Mouse (Mus musculus): Measurements from ENCODE around the gene Cass4.

Cass4 gene

GRCm38 (mm10) chr2:172393391-172394051, at the start of gene Cass4:
Gene Cass4 (plus strand): TSS chr2:172393794.
- no peak for DNase-seq (ENCODE audit: inconsistent age in 2 of 2, low spot score in 1 of 2)

DNA sequence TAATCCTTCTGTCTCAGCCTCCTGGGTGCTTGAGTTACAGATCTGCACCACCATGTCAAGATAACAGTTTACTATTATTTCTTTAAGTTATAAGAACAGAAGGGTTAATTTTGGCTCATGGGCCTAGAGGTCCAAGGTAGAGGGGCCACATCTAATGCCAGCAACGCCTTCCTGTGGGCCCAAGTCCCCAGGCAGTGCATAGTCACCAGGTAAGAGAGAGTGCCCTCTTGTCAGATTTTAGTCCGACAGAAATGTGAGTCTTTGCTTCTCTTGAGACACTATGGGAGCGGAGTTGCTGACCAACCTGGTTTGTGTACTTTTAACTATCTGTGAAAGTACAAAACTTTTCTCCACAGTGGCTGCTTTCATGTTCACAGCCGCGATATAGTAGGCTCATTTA, 48.9 kb upstream of the Cass4 start:
- no peak for DNase-seq (ENCODE audit: inconsistent age in 2 of 2, low spot score in 1 of 2)

DNA sequence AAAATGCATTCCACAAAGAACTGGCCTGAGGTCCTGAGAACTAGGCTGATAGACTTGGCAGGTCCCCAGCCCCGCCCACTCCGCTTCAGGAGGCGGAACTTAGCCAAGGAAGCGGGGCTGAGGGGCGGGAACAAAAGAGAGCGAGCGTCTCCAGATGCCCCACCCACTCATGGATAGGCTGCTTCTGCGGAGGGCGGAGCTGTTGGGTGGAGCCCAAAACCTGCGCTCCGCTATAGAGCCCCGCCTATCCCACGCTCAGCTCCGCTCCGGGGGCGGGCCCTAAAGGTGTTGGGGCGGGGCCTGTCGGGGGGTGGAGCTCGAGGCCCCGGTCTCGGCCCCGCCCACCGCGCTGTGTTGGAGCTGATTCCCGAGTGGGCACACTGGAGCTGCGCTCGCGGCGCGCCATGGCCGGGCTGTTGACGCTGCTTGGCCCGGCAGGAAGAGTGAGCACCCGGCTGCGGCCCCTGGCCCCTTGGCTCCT, 48.3 kb upstream of the Cass4 start, which contains the start of gene Fam210b:
Fam210b (plus strand) TSS at position 308 of the 481 bp plus-strand sequence.
- peak; percentile 99 for DNase-seq (ENCODE audit: inconsistent age in 2 of 2, low spot score in 1 of 2)

DNA sequence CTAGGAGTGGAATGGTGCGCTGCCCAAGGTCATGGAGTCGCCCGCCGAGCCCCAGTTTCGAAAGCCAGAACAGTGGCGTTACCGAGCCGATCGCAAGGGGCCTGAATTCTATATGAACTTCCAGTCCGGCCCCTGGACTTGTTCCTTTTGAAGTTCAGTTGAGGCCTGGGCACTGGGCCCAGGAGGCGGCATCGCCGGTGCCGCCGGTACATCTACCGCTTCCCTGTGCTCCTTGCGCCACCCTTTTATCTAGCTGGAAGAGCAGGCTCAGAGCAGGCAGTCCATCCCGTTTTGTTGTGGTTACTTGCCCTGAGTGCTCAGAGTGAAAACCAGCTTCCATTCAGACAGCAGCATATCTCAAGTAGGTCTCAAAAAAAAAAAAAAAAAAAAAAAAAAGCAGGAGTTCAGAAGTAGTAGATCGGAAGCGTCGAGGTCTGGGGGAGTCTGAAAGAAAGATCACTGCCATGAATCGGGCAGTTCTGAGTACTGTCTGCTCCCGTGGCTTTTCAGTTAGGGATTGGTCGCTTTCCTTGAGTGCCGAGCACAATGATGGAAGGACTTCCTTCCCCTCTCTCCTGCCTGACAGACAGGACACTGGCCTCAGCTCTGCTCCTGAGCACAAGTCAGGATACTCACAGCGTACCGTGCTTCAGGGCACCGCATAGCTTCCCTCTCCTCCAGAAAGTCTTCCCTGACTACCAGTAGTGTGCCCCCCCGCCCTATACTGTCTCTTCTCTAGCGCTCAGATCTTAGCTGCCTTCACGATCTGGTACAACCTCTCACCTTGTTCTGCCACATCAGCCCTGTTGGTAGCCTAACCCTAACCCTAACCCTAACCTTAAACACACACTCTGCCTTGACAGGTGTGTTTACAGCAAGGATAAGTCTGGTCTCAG, 47.3 kb upstream of the Cass4 start:
- peak; percentile 74 to 85 for DNase-seq (ENCODE audit: inconsistent age in 2 of 2, low spot score in 1 of 2)

DNA sequence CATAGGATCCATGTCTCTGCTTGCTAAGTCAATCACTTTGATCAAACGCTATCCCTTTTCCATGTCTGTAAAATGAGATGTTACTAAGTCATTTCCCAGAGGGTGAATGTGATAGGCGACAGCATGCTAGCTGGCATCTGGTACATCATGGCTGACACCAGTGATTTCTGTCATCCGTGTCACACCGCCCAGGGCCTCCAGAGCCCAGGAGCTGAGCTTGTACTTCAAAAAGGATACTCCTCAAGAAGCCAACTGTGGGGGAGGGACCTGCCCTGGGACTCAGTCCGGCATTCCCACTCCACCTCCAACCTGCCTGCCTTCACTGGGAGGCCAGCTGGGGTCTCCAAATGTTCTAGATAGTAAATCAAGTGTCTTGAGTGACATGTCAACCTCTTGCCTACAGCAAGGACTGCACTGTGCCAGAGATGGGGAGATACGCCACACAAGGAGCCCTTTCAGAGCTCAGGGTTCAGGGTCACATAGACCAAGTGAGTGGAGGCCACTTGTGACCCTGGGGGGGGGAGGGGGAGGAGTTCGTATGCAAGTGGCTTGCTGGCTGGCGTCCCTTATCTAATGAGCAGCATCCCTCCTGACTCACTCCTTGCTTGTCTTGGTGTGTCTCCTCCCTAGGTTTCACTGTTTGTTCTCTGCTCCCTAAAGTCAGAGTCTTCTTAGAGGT, 46.5 kb upstream of the Cass4 start:
- DNase-seq (ENCODE audit: inconsistent age in 2 of 2, low spot score in 1 of 2): peak; percentile 41 to 70

DNA sequence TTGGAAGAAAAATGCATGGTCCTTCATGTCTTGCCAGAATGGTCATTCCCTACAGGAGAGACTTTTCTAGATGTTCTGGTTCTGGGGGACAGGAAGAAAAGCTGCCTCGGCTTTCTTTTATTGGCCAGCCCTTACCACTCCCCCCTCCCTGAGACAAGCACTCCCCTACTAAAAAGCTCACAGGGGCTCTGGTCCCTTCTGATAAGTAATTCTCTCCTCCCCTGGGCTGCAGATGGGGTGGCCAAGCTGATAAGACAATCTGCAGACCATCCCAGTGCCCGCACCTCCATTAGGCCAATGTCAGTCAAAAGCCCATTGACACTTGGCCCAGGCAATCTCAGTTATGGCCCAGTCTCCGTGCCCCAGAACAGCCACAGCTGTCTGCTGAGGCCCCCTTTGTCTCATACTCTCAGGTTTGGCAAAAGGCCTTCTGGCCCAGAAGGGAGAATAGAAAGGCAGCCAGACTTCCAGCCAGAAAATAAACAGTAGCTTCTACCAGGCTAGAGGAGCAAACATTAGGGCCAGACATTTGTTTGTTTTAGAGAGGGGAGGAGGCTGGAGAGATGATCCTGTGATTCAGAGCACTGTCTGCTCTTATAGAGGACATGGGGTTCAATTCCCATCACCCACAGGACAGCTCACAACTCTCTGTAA, 45.2 kb upstream of the Cass4 start:
- no peak for DNase-seq (ENCODE audit: inconsistent age in 2 of 2, low spot score in 1 of 2)

- no peak for DNase-seq (ENCODE audit: inconsistent age in 2 of 2, low spot score in 1 of 2)
Observed at GRCm38 (mm10) chr2:172349776-172350175, 43.8 kb upstream of the Cass4 start.

DNA sequence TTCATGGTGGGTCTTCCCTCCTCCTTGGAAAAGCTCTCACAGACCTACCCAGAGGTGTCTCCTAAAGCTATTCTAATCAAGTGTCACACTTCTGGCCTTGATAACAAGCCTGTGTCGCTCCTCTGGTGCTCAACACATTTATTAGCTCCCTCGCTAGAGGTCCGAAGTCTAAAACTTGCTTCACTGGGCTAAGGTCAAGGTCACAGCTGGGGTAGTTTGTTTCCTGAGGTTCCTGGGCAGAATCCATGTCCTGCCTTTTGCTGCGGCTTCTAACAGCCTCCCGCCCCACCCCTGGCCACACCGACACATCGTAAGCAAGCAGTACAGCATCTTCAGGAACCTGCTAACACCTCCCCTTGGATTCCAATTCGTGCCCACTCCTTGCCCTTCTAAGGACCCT, 42.8 kb upstream of the Cass4 start:
- no peak for DNase-seq (ENCODE audit: inconsistent age in 2 of 2, low spot score in 1 of 2)

DNA sequence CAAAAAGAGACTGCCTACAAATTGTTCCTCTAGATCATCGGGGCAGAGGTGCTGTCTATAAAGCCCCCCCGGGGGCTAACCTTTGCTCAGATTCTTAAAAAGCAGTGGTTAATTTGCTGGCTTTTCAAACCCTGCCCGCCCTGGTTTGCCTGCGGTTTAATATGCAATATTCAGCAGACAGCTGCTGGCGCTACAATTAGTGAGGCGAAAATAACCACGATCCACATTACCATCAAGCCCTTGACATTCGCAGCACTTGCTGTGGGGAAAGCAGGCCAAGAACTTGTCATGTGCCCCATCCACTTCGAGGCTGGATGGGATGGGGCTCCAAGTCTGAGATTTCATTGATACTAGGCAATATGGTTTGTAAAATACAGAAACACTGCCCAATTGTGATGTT, 40.4 kb upstream of the Cass4 start:
- DNase-seq (ENCODE audit: inconsistent age in 2 of 2, low spot score in 1 of 2): no peak

- no peak for DNase-seq (ENCODE audit: inconsistent age in 2 of 2, low spot score in 1 of 2)
Observed at GRCm38 (mm10) chr2:172354761-172355160, 38.8 kb upstream of the Cass4 start.

DNA sequence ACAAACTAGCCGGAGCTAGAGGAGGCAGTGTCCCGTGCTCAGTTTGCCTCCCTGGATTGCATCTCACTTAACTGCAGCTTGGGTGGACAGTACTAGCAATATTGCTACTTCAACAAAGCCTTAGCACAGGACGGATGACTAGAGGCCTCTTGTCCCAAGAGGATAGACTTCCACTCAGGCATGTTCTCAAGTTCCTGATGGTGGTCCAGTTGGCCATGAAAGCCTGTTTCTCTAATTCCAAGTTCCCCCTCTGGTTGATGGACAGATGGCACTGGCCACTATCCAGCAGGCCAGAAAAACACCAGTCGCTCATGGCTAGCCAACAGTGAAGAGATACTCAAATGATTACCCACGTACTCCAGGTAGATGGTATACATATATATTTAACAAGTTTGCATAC, 37.8 kb upstream of the Cass4 start:
- DNase-seq (ENCODE audit: inconsistent age in 2 of 2, low spot score in 1 of 2): no peak

- no peak for DNase-seq (ENCODE audit: inconsistent age in 2 of 2, low spot score in 1 of 2)
Observed at GRCm38 (mm10) chr2:172363176-172363575, 30.4 kb upstream of the Cass4 start.

DNA sequence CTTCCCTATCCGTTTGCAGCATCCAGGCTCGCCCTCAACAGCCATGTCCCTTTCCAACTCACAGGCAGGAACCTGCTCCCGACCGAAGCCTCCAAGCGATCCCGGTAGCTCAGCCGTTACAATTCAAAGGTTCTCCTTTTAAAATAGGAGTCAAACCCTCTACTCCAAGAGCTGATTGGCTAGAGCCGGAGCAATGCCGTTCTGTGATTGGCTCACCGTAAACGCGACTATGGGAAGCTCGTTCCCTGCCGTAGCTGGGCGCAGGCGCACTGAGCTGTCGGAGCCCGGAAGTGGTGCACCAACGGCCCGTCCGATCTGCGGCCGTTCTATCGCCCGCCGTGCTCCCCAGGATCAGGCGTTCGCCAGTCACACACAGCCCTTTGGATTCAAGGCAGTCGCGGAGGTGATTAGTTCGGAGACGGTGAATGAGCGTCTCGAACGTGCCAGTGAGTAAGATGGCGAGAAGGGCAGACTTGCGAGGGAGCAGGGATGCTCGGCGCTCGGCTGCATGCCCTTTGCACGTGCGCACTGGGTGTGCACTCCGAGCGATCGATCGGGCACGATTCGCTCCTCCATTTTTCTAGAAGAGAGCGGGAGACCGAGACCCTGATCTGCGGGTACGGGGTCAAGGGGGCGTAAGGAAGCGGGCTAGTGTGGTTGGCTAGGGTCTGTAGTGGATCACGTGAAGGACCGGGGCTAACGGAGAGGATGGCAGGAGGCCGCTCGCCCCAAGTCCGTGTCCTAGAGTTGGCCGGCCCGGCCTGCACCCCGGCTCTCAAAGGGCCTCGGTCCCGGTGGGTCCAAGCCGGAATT, 23.0 kb upstream of the Cass4 start, which contains the start of the genes Aurka and Cstf1:
Aurka (minus strand) TSS at position 125 of the 813 bp plus-strand sequence.
Cstf1 (plus strand) TSS at position 271 of the 813 bp plus-strand sequence.
- peak; percentile 95 to 99 for DNase-seq (ENCODE audit: inconsistent age in 2 of 2, low spot score in 1 of 2)

DNA sequence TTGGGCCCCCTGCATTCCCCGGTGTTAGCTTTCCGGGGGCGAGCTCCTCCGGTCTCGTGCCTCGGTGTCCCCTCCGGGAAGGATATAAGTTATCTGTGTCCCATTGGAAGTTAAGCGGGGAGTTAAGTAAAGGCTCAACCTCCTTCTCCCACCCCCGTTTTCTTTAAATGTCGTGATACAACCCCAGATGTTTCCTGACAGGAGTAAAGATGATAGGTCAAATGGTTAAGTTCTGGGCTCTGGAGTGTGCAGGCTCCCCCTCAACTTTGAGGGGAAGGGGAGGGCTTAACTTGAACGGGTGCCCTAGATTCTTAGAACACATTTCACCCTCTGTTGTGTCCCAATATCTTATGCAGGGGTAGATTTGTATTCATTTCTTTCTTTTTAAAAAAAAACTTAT, 22.3 kb upstream of the Cass4 start:
- no peak for DNase-seq (ENCODE audit: inconsistent age in 2 of 2, low spot score in 1 of 2)

- DNase-seq (ENCODE audit: inconsistent age in 2 of 2, low spot score in 1 of 2): peak in 1 of 2 experiments; percentile 44
Observed at GRCm38 (mm10) chr2:172376551-172376950, 17.0 kb upstream of the Cass4 start.

GRCm38 (mm10) chr2:172376999-172377515, 16.5 kb upstream of the Cass4 start:
- DNase-seq (ENCODE audit: inconsistent age in 2 of 2, low spot score in 1 of 2): no peak

DNA sequence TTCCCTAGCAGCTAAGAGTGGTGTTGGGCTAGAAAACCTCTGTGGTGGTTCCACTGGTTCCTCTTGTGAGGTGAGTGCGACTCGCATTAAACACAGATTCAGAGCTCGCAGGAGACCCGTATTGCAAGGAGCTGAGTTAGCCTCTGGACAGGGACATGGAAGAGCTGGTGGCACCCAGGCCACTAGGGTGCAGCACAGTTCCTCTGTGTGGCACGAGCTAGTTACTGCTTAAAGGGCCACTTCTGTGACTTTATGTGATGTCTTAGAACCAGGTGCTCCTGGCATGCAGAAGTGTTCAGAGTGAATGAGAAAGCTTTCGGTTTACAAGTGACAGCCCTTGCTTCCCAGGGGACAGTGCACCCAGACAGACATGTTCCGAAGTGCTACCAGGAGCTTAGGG, 15.3 kb upstream of the Cass4 start:
- DNase-seq (ENCODE audit: inconsistent age in 2 of 2, low spot score in 1 of 2): peak in 1 of 2 experiments; percentile 60

DNA sequence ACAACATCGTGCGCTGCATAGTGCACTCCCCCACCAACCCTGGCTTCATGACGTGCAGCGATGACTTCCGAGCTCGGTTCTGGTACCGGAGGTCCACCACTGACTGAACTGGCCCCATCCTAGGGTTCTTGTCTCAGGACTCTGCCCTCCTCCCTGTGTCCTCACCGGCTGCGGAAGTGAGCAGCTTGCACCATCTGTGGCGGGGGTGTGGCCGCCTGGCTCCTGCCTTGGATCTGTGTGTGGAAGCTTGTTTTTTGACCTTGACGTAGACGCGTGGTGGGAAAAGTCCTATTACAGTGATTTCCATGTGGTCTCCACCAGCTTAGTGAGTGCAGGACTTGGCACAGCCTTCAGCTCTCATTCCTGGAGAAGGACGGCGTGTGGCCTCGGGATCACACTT, 13.1 kb upstream of the Cass4 start:
- no peak for DNase-seq (ENCODE audit: inconsistent age in 2 of 2, low spot score in 1 of 2)

GRCm38 (mm10) chr2:172381341-172381740, 12.3 kb upstream of the Cass4 start:
- DNase-seq (ENCODE audit: inconsistent age in 2 of 2, low spot score in 1 of 2): no peak

DNA sequence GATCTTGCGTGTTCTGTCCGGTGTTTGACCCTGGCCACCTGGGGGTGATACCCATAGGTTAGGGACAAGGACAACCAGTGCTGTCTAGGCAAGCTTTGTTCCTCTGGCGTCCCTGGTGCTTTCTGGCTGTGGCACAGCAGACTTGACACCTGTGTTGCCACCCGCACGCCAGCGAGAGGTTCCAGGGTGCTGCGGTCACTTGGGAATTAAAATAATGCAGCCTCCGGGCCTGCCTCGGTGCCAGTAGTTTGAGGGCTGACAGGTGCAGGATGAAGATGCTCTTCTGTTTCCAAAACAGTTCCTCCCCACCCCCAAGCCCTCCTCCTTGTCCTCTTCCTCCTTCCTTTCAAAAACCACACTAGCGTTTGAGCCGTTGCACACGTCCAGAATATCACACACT, 11.7 kb upstream of the Cass4 start:
- no peak for DNase-seq (ENCODE audit: inconsistent age in 2 of 2, low spot score in 1 of 2)
